Mouse (Mus musculus) layer of hippocampus, postnatal 10 days (tissue): Measurements from ENCODE around the gene Josd1. TPM values are rescaled to one million over a fixed set of nuclear protein-coding genes. Genes with fewer than 3 reads are reported as not detected.

Experiments
- DNase-seq, 2 experiments: peaks; one replicate each; pipeline ENCODE4 v3.0.0; 2021; ENCODE audit warnings: low spot score in 2 of 2
- total RNA-seq, 2 experiments: library from RNA; stranded (reverse); gene quantifications; 2 replicates each; pipeline ENCODE4 v1.2.3; 2021

Josd1 gene
- total RNA-seq, 2 experiments from 2014 or later, result 36.6 to 40.5 TPM

DNA sequence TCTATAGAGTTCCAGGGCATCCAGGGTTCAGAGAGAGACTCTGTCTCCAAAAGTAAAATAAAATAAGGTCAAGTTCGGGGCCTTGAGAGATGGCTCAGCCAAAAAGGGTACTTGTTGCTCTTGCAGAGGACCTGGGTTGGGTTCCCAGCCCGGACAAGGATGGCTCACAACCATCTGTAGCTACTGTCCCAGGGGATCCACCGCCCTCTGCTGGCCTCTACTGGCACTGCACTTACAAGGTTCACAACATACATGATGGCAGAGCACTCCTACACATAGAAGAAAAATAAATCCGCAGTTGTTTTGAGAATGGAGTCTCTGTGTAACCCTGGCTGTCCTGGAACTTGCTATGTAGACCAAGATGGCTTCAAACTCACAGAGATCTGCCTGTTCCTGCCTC, 25.9 kb downstream of the Josd1 start:
- peak in 1 of 2 experiments; percentile 46 for DNase-seq

GRCm38 (mm10) chr15:79658531-79659375, 29.0 kb downstream of the Josd1 start, which contains the start of the genes Fam227a and Cby1:
Gene Fam227a (minus strand): TSS chr15:79658956.
Gene Cby1 (plus strand): TSS chr15:79659199.
- peak; percentile 98 for DNase-seq

DNA sequence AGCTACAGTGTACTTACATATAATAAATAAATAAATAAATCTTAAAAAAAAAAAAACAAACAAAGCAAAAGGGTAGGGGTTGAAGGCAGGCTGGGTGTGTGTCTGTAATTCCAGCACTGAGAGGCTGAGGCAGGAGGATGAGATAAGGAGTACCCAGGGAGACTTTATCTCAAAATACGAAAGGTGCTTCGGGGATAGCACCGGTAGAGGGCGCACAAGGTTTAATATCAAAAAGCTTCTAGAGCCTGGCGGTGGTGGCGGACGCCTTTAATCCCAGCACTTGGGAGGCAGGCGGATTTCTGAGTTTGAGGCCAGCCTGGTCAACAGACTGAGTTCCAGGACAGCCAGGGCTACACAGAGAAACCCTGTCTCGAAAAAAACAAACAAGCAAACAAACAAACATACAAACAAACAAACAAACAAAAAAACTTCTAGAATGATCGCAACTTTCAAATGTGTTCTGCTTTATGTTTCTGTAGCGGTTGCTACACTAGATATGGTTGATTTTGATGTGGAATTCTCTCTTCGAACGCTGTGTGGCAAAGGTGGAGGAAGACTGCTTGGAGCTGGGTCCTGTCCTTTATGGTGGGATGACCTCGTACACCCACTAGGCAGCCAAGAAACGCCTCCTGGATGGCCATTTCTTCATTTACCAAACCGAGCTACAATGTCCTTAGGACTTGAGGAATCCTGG, 29.7 kb downstream of the Josd1 start:
- peak; percentile 89 to 90 for DNase-seq

- no peak for DNase-seq
Measured at GRCm38 (mm10) chr15:79656451-79656850, 31.3 kb downstream of the Josd1 start.

GRCm38 (mm10) chr15:79651481-79651880, 36.2 kb downstream of the Josd1 start:
- DNase-seq, result no peak

DNA sequence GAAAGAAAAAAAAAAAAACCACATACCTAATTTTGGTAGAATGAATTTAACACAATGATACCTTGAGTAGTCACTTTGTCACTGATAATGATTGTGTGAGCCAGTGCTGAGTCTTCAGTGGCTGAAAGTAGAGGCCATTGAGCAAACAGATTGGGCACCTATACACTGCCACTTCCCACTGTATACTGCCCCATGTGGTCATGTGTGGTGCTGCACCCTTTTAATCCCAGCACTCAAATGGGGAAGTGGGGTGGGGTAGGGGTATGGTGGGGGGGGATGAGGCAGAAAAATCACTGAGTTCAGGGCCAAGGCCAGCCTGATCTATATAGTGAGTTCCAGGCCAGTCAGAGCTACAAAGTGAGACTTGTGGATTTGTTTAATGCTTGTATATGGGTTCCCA, 37.1 kb downstream of the Josd1 start:
- DNase-seq, result peak; percentile 56 to 59

GRCm38 (mm10) chr15:79648130-79648529, 39.6 kb downstream of the Josd1 start:
- no peak for DNase-seq

- DNase-seq, result no peak
Measured at GRCm38 (mm10) chr15:79645483-79645882, 42.2 kb downstream of the Josd1 start.

GRCm38 (mm10) chr15:79641135-79641817, 46.4 kb downstream of the Josd1 start:
- DNase-seq, result no peak

GRCm38 (mm10) chr15:79630471-79630870, 57.2 kb downstream of the Josd1 start:
- no peak for DNase-seq

Other genes starting within 250 kb of the Josd1 start
- gene Csnk1e, start 232.4 kb downstream of the Josd1 start, total RNA-seq, result 100 to 1,000 TPM; 172 to 178 TPM
- gene Kcnj4, start 182.7 kb downstream of the Josd1 start, total RNA-seq, result 10 to 100 TPM; 57.7 to 66.4 TPM
- gene Kdelr3, start 171.5 kb downstream of the Josd1 start, total RNA-seq, result 1 to 10 TPM; 1.0 to 1.3 TPM
- gene Ddx17, start 141.2 kb downstream of the Josd1 start, total RNA-seq, result 100 to 1,000 TPM; 381 to 420 TPM
- gene Dmc1, start 82.8 kb downstream of the Josd1 start, total RNA-seq, result 1 to 10 TPM; 1.3 to 1.7 TPM
- gene Fam227a, start 29.0 kb downstream of the Josd1 start, total RNA-seq, result 10 to 100 TPM in 1 of 2 experiments, 1 to 10 TPM in 1; 9.2 to 10.1 TPM
- gene Cby1, start 28.7 kb downstream of the Josd1 start, total RNA-seq, result 10 to 100 TPM; 55.6 to 56.6 TPM
- 100 to 1,000 TPM in 1 of 2 experiments, 10 to 100 TPM in 1; 99.9 to 107 TPM for gene Tomm22, start 17.1 kb downstream of the Josd1 start, total RNA-seq
- 10 to 100 TPM; 42.5 to 46.8 TPM for gene Gtpbp1, start 2.9 kb upstream of the Josd1 start, total RNA-seq
- gene Sun2, start 54.6 kb upstream of the Josd1 start, total RNA-seq, result 10 to 100 TPM; 16.1 to 19.1 TPM
- gene Dnal4, start 89.9 kb upstream of the Josd1 start, total RNA-seq, result 10 to 100 TPM; 31.9 to 33.4 TPM
- gene Nptxr, start 116.8 kb upstream of the Josd1 start, total RNA-seq, result 100 to 1,000 TPM; 648 to 749 TPM
- 10 to 100 TPM; 12.5 to 13.3 TPM for gene Npcd, start 146.3 kb upstream of the Josd1 start, total RNA-seq
- 100 to 1,000 TPM; 252 to 277 TPM for gene Cbx6, start 146.8 kb upstream of the Josd1 start, total RNA-seq
- gene Apobec3, start 203.7 kb upstream of the Josd1 start, total RNA-seq, result 1 to 10 TPM; 6.9 to 7.0 TPM